Comparison of ENCODE assay signal across 17 mouse cellular contexts in genomic region chr13:71874986-71875385, GRCm38 (mm10).
"Had no signal": no experiment of that assay in that cellular context is flagged by ENCODE, and none has a peak within 500 bp of the region (broad histone marks: within the 10 kb centered on the region; RNA-seq: fewer than 3 reads in every experiment).

No protein-coding gene starts in this region.

- H3K4me3 ChIP-seq: midbrain, embryonic 10.5 days; midbrain, embryonic 13.5 days; midbrain, embryonic 15.5 days; neural tube, embryonic 13.5 days; neural tube, embryonic 15.5 days had no signal

- H3K27ac ChIP-seq: midbrain, embryonic 10.5 days; midbrain, embryonic 13.5 days; midbrain, embryonic 15.5 days; neural tube, embryonic 13.5 days; neural tube, embryonic 15.5 days had no signal

- ATAC-seq: midbrain, embryonic 13.5 days; midbrain, embryonic 15.5 days had no signal

- H3K4me1 ChIP-seq: midbrain, embryonic 10.5 days; midbrain, embryonic 13.5 days; midbrain, embryonic 15.5 days; neural tube, embryonic 13.5 days; neural tube, embryonic 15.5 days had no signal

- H3K9ac ChIP-seq: lung, embryonic 14.5 days; midbrain, embryonic 13.5 days; midbrain, embryonic 15.5 days; neural tube, embryonic 13.5 days; neural tube, embryonic 15.5 days had no signal

- H3K27me3 ChIP-seq: midbrain, embryonic 13.5 days; midbrain, embryonic 15.5 days; neural tube, embryonic 13.5 days; neural tube, embryonic 15.5 days had no signal

- DNase-seq: lung, adult 18-20 months; lung, embryonic 14.5 days; lung, postnatal 10 days; lung, postnatal 4 days; retina, postnatal 1 day; right cerebral cortex, adult 18-20 months; right cerebral cortex, postnatal 25 days; right cerebral cortex, postnatal 4 days; spleen, adult 18-20 months; thymus, adult 18-20 months; thymus, postnatal 14 days; thymus, postnatal 36 days had no signal

- H3K9me3 ChIP-seq: midbrain, embryonic 10.5 days; midbrain, embryonic 13.5 days; midbrain, embryonic 15.5 days; neural tube, embryonic 13.5 days; neural tube, embryonic 15.5 days had no signal

- H3K4me2 ChIP-seq: lung, embryonic 14.5 days; midbrain, embryonic 13.5 days; midbrain, embryonic 15.5 days; neural tube, embryonic 13.5 days; neural tube, embryonic 15.5 days had no signal

- H3K36me3 ChIP-seq: midbrain, embryonic 10.5 days; midbrain, embryonic 13.5 days; midbrain, embryonic 15.5 days; neural tube, embryonic 13.5 days; neural tube, embryonic 15.5 days had no signal
